21 mouse cellular contexts compared by ENCODE assay signal in the genomic region with DNA sequence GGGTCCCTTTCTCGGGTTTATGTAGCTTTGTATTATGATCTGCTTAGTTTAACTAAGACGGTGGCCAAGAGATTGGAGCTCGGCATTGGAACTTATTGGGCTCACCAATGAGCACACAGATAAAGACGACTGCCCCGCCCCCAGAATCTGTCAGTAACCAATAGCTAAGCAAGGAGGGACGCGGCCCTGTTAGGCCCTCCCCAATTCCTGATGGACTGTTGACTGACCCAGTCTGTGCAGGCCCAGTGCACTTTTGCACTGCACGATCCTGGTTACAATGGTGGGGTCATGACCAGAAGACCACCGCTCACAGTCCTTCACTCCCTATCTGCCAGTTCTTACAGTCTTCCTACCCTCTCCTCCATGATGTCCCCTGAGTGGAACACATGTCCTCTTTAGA. TPM values are rescaled to one million over a fixed set of nuclear protein-coding genes. Genes with fewer than 3 reads are reported as not detected.
DNase-seq lines count a peak whose midpoint lies in the region; ATAC-seq and TF ChIP-seq lines count a peak whose summit lies in the region.
"Had no signal": no experiment of that assay in that cellular context is flagged by ENCODE, and none has a peak within 500 bp of the region (broad histone marks: within the 10 kb centered on the region; RNA-seq: fewer than 3 reads in every experiment).

No protein-coding gene starts in this region.

- H3K9ac ChIP-seq in hindbrain, embryonic 14.5 days: no peak overlapping the region
- no peak overlapping the region for H3K9ac ChIP-seq in hindbrain, embryonic 11.5 days (ENCODE audit: low read depth, low read length)
- H3K9ac ChIP-seq in hindbrain, postnatal 0 days (replicated peaks; ENCODE audit: low read length): no peak overlapping the region
- H3K9ac ChIP-seq: embryonic facial prominence, embryonic 13.5 days; limb, embryonic 15.5 days; stomach, embryonic 15.5 days had no signal

- H3K4me3 ChIP-seq in hindbrain, embryonic 14.5 days (replicated peaks; ENCODE audit: low read length): no peak overlapping the region
- no peak overlapping the region for H3K4me3 ChIP-seq in hindbrain, embryonic 11.5 days (ENCODE audit: low read depth, low read length)
- H3K4me3 ChIP-seq in hindbrain, postnatal 0 days (ENCODE audit: low read length): no peak overlapping the region
- H3K4me3 ChIP-seq: embryonic facial prominence, embryonic 13.5 days; limb, embryonic 15.5 days; myocyte; stomach, embryonic 15.5 days had no signal

- 86% methylated on average over 9 of the region's 9 CpGs for WGBS in hindbrain, embryonic 14.5 days
- 92% methylated on average over 9 of the region's 9 CpGs for WGBS in hindbrain, embryonic 11.5 days
- WGBS in hindbrain, postnatal 0 days: 95% methylated on average over 9 of the region's 9 CpGs

- no peak overlapping the region for H3K27ac ChIP-seq in hindbrain, embryonic 14.5 days
- no peak overlapping the region for H3K27ac ChIP-seq in hindbrain, embryonic 11.5 days (ENCODE audit: low read depth, low read length)
- no peak overlapping the region for H3K27ac ChIP-seq in hindbrain, postnatal 0 days
- H3K27ac ChIP-seq: embryonic facial prominence, embryonic 13.5 days; limb, embryonic 15.5 days had no signal

- H3K4me1 ChIP-seq in hindbrain, embryonic 14.5 days (replicated peaks; ENCODE audit: control insufficient read depth, insufficient read depth, low read length): no peaks in the 10 kb centered on the region
- H3K4me1 ChIP-seq in hindbrain, embryonic 11.5 days (replicated peaks; ENCODE audit: control insufficient read depth, insufficient read depth, low read length): no peaks in the 10 kb centered on the region
- no peaks in the 10 kb centered on the region for H3K4me1 ChIP-seq in hindbrain, postnatal 0 days (ENCODE audit: insufficient read depth, low read length)
- H3K4me1 ChIP-seq: embryonic facial prominence, embryonic 13.5 days; limb, embryonic 15.5 days; stomach, embryonic 15.5 days had no signal

- TF ChIP-seq CTCF in hindbrain, postnatal 0 days (IDR thresholded peaks at IDR 0.05; ENCODE audit: low read depth): no peak

- no peak for DNase-seq in hindbrain, embryonic 14.5 days (ENCODE audit: low spot score)
- no peak for DNase-seq in hindbrain, embryonic 11.5 days (ENCODE audit: low spot score)
- DNase-seq in retina, postnatal 1 day: peak; percentile 22
- DNase-seq in retina, embryonic 14.5 days (ENCODE audit: low spot score): no peak
- DNase-seq in hindbrain, postnatal 0 days (ENCODE audit: low spot score): no peak
- DNase-seq in ovary, adult 18-20 months (ENCODE audit: low spot score): no peak
- DNase-seq in left cerebral cortex, adult 8-10 months (ENCODE audit: low spot score in 2 of 2): no peak
- DNase-seq: adrenal gland, postnatal 10 days; cerebellum, adult 18-20 months; heart, postnatal 4 days; kidney, adult 18-20 months; kidney, postnatal 36 days; layer of hippocampus, adult 9-11 months; lung, postnatal 10 days; right cerebral cortex, postnatal 14 days; thymus, postnatal 14 days had no signal

- ATAC-seq in hindbrain, embryonic 14.5 days (ENCODE audit: low FRiP score): peak; percentile 42; the same call in 1 of the 2 replicates
- no peak for ATAC-seq in hindbrain, embryonic 11.5 days (ENCODE audit: low FRiP score)
- ATAC-seq in hindbrain, postnatal 0 days: peak; percentile 64
- ATAC-seq: CD4-positive, CD25-positive, alpha-beta regulatory T cell, adult 4 months had no signal

- H3K4me2 ChIP-seq in hindbrain, embryonic 14.5 days (replicated peaks): no peak overlapping the region
- H3K4me2 ChIP-seq in hindbrain, embryonic 11.5 days (replicated peaks; ENCODE audit: low read depth, low read length): no peak overlapping the region
- no peak overlapping the region for H3K4me2 ChIP-seq in hindbrain, postnatal 0 days (ENCODE audit: low read depth, low read length)
- H3K4me2 ChIP-seq: embryonic facial prominence, embryonic 13.5 days; limb, embryonic 15.5 days; stomach, embryonic 15.5 days had no signal

- no peaks in the 10 kb centered on the region for H3K27me3 ChIP-seq in hindbrain, embryonic 14.5 days (ENCODE audit: control insufficient read depth, insufficient read depth, low read length)
- H3K27me3 ChIP-seq in hindbrain, embryonic 11.5 days (ENCODE audit: control insufficient read depth, insufficient read depth, low read length): no peaks in the 10 kb centered on the region
- H3K27me3 ChIP-seq in hindbrain, postnatal 0 days (ENCODE audit: insufficient read depth, low read length): no peaks in the 10 kb centered on the region
- H3K27me3 ChIP-seq: embryonic facial prominence, embryonic 13.5 days; limb, embryonic 15.5 days; stomach, embryonic 15.5 days had no signal

- H3K9me3 ChIP-seq in hindbrain, embryonic 14.5 days (ENCODE audit: control insufficient read depth, low read length): no peaks in the 10 kb centered on the region
- no peaks in the 10 kb centered on the region for H3K9me3 ChIP-seq in hindbrain, embryonic 11.5 days (ENCODE audit: control insufficient read depth, low read length)
- H3K9me3 ChIP-seq in hindbrain, postnatal 0 days (ENCODE audit: low read length): no peaks in the 10 kb centered on the region
- H3K9me3 ChIP-seq: embryonic facial prominence, embryonic 13.5 days; limb, embryonic 15.5 days; stomach, embryonic 15.5 days had no signal

- peaks cover 41% of the 10 kb centered on the region for H3K36me3 ChIP-seq in hindbrain, embryonic 14.5 days (replicated peaks; ENCODE audit: control insufficient read depth, insufficient read depth)
- H3K36me3 ChIP-seq in hindbrain, embryonic 11.5 days (ENCODE audit: control insufficient read depth, insufficient read depth, low read length): no peaks in the 10 kb centered on the region
- 0 out of 2 replicates have a peak, but pooled peaks cover 6% of the 10 kb centered on the region for H3K36me3 ChIP-seq in hindbrain, postnatal 0 days (ENCODE audit: insufficient read depth, low read length)

RNA-seq across cellular contexts. Expression of a gene that starts 33.6 kb away (rescaled TPM):
- 69.5 and 72.9 TPM in 2 replicates for polyA plus RNA-seq in hindbrain, embryonic 14.5 days (2014; fragmentation: Nextera tagmentation; extraction: Ambion mirVana)
- polyA plus RNA-seq in hindbrain, embryonic 11.5 days (2014; fragmentation: Nextera tagmentation; extraction: Ambion mirVana): 65.2 and 65.5 TPM in 2 replicates
- total RNA-seq in hindbrain, postnatal 0 days (2014; rRNA removed): 31.3 and 42.4 TPM in 2 replicates
- polyA plus RNA-seq in hindbrain, postnatal 0 days (2015; fragmentation: Nextera tagmentation; extraction: Ambion mirVana): 23.5 and 26.0 TPM in 2 replicates
- 1 to 10 TPM; 2.9 to 4.3 (median 3.6) TPM for total RNA-seq in left cerebral cortex, adult 8-10 months (2022)
